Mouse (Mus musculus) urinary bladder, adult 2 months (tissue): ENCODE data around the gene Setdb1. TPM values are rescaled to one million over a fixed set of nuclear protein-coding genes. Genes with fewer than 3 reads are reported as not detected.

ENCODE experiments used
- DNase-seq: peaks from one replicate; pipeline ENCODE4 v3.0.0; 2022; ENCODE audit warnings: low spot score
- polyA plus RNA-seq: library from polyadenylated mRNA; depleted of rRNA; stranded (reverse); fragments of >200 nt; gene quantifications from 2 replicates; pipeline ENCODE4 v1.2.3, GENCODE M21; 2012

The Setdb1 gene
- polyA plus RNA-seq, 1 experiment = 24.7 TPM

DNA sequence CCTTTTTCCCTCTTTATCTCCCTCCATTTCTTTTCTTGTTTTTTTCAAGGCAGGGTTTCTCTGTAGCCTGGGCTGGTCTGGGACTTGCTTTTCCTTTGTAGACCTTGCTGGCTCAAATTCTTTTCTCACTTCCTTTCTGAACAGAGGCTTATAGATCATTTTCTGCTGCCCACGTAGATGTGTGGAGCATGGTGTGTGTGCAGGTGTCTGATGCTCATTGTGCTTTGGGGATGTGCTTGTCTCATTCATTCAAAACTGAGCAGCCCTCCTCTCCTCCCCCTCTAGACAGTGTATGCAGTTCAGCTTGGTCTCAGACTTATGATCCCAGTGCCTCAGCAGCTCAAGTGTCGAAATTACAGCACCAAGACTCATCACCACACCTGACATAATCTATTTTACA lies 37.9 kb downstream of the Setdb1 start:
- no peak for DNase-seq

DNA sequence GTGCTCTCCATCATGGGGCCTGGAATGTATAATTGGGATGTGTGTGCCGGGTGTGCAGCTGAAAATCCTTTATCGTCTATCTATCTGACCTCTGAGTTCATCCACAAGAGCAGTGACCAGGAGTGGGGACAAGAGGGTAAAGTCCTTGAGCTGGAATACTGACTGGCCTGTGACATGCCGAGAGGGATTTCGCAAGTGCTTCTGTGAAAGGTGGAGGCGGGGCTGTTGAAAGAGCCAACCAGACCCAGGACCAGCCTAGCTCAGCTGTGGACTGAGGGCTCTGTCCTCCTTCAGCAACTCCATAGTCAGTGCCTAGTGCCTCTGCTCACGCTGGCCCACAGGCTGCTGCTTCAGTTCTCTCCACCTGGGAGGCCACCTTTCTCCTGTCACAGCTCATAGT lies 38.5 kb downstream of the Setdb1 start:
- no peak for DNase-seq

DNA sequence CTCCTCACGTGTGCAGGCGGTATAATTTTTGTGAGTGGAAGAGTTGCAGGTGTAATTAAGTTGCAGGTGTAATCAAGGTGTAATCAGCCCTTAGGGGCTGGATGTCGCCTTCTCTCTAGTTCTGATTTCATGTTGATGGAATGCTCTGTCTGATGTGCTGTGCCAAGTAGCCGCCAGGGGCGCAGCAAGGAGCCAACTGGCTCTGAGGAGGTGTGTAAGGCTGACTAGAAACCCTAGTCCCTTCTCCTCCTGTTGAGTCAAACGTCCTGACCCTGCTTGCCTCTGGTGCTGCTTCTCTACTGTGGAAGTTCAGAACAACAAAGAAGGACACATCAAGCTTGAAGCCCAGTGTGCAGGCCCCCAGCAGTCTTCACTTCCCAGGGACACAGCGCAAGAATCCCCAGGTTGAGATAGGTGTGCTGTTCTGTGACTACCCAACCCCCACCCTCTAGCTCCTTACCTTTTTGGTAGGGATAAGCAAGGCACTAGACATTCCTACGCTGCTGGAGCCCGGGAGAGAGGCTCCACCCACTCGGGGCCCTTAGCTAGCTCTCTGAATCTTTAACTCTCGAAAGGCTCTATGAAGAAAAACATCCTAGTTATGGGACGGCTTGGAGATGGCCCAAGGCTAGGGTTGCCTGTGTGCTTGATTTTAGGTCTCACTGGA lies 39.5 kb downstream of the Setdb1 start:
- DNase-seq = no peak

DNA sequence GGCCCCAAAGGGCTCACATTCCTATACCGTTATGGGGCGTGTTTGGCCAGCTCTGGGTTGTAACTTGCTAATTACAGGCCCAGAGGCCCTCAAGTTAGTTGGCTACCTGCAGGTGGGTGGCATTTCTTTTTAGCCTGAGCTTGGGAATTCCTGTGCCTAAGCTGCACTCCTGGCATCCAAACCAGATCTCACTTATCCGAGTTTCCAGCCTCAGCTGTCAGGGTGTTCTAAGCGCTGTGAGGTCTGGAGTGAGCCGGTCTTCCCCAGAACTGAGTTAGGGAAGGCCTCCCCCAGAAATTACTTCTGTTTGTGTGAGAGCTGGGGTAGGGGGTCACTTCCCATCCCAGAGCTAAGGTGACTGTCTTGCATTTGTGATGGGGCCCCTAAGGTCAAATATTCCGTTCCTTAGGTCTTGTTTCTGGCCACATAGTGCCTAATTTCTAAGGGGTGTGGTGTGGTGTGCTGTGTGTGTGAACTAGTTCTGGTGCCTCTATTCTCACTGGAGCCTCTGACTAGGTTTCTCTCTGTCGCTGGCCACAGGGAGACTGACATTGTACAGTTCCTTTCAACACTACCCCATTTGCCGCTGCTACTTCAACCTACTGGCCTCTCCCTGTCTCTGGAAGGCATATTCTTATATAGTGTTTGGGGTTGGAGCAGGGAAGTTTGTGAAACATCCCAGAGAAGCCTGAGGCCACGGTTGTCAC lies 41.0 kb downstream of the Setdb1 start:
- DNase-seq = no peak

DNA sequence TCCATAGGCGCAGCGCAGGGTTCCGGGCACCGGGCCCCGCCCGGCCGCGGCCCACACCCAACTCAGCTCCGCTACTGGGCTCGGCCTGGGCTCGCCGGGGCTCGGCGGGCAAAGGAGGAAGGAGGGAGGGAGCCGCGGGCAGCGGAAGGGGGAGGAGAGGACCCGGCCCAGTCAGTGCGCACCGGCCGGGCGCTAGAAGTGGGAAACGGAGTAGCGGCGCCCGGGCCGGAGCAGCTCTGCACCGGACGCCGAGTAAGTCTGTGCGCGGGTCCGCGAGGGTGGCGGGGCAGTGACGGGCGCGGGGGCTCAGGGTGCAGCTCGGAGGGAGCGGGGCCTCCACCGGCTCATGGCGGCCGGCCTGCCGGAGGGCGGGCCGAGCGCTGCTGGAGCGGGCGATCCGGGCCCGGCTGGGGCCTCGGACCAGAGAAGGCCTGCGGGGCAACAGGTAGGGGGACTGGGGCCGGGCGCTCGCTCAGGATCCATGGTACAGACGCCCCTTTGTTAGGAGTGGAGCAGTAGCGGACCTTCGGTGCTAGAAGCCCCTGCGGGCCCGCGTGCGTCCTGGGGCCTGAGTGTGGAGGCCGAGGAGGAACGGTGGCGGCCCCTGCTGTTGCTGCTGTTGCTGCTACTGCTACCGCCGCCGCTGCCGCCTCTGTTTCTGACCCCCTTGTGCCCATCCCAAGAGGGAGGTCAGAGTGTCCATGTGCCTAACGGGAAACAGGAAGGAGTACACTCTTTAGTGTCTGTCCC lies 41.7 kb downstream of the Setdb1 start:
- DNase-seq = peak; percentile 95

DNA sequence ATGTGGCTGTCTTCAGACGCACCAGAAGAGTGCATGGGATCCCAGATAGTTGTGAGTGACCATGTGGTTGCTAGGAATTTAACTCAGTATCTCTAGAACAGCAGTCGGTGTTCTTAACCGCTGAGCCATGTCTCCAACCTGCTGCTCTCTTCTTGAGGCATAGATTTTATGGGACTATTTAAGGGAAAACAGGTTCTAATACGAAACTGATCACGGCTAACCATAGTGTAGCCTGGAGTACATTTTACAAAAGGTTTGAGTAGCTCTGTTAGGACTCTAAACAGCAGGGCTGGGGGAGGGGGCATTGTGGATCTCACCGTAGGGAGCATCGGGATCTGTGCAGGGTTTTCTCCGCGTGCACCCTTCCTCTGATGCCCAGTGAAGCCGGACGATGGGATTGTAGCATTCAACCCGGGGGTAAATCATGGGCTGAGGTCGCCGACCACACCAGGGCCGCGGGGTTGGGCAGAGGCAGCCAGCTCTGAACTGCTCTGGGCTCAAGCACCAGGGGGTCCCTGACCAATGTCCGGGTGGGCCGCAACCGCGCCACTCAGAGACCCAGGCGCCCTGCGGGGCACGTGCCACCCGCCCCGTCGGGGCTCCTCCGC lies 42.4 kb downstream of the Setdb1 start, which contains the start of gene Cers2:
Gene Cers2 (plus strand): TSS at position 306 of the 608 bp plus-strand sequence.
- no peak for DNase-seq

DNA sequence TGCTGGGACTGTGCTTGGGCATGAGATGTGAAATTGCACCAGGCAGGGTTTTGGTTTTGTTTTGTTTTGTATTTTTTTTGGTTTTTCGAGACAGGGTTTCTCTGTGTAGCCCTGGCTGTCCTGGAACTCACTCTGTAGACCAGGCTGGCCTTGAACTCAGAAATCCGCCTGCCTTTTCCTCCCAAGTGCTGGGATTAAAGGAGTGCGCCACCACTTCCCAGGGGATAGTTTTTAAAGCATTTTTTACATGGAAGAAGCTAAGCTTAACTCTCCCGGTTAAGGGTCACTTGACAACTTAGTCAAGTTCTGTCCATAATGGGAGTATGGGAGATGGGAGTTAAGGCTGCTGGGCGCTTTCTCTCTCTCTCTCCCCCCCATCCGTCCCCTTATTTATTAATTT lies 42.9 kb downstream of the Setdb1 start:
- DNase-seq = no peak

DNA sequence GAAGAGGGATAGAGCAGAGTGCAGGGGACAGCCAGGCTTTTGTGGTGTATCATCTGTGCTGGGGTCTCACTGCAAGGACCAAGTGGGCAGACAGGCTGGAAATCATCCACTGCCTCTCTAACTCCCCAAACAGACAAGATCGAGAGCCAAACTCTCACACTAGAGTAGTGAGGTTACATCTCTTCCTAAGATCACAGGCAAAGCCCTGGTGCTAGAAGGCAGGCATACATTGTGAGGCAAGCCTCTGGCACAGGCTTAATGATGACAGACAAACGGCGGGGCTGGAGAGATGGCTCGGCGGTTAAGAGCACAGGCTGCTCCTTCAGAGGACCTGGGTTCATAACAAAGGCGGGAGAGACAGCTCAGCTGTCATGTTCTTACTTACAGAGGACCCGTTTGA lies 43.5 kb downstream of the Setdb1 start:
- DNase-seq = no peak

DNA sequence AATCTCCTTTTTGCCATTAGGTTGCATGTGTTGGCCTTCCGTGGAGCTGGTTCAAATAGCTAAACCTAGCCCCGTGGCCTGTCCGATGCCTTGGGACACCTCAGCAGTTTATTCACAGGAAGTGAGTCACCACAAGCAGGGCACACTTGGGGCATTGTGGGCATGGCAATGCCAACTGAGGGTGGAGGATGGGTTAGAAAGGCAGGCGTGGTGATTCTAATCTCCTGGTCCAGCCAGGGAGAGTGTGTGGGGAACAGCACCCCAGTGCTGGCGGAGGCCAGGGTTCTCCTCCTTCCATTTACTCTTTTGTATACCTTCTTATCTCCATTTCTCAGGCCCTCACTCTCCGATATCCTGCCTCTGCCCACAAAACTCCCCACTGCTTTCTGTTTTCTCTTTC lies 44.4 kb downstream of the Setdb1 start:
- DNase-seq = no peak

DNA sequence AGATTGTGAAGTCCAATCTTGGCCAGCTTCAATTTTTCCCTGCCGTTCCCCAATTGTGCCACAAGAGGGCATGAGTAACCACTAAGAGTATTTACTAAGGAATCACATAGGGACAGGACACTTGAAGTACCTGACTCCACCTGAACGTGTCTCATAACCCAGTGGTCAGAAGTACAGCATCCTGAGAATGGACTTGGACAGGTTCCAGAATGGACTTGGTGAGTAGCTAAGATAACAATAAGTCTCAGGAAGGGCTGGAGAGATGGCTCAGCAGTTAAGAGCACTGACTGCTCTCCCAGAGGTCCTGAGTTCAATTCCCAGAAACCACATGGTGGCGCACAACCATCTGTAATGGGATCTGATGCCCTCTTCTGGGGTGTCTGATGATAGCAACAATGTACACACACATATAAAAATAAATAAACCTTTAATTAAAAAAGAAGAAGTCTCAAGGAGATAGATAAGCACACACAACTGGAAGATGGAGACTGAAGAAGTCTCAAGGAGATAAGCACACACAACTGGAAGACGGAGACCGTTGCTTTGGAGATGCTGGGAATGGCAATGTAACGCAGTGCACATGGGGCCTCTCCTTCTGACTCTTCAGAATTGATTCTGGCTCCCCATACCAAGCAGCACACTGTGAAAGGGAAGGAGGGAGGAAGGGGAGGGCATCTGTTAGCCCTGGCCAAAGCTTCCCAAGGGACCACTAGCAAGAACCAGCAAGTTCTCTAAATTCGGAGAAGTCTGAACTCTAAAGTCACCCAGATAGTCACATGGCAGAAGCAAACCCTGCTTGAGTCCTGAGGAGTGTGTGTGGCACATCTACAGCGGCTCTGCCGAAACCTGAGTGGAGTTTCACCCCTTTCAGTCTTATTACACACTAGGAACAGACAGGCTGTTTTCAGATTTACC lies 45.8 kb downstream of the Setdb1 start:
- no peak for DNase-seq

DNA sequence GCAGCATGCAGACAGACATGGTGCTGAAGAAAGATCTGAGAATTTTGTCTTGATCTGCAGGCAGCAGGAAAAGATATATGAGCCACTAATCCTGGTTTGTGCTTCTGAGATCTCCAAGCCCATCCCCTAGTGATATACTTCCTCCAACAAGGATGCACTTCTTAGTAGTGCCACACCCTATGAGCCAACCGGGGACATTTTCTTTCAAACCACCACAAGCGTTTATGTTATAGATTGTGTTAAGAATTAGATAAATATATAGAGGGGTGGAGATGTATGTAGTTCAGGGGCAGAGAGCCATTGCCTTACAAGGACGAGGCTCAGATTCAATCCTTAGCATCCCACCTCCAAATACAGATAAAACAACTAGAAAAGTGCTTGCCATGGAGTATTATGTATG lies 46.5 kb downstream of the Setdb1 start:
- DNase-seq = no peak

DNA sequence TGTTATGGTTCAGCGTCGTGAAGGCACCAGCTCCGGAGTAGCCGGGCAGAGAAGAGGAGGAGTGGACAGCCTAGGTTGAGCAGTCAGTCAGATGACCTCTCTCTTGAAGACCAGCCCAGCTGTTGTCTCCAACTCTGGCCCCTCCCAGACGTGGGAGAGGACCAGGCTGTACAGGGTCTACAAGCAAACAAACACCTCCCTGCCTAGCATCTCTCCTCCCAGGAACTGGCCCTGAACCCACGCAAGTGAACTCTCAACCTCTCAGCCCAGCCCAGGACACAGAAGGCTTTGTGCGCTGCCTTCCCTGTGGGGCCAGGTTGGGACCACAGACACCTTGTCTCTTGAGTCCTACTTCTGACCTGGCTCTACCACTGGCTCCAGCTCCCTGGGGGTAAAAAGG lies 49.9 kb downstream of the Setdb1 start, which contains the start of gene Anxa9:
Gene Anxa9 (minus strand): TSS at position 77 of the 400 bp plus-strand sequence.
- no peak for DNase-seq

DNA sequence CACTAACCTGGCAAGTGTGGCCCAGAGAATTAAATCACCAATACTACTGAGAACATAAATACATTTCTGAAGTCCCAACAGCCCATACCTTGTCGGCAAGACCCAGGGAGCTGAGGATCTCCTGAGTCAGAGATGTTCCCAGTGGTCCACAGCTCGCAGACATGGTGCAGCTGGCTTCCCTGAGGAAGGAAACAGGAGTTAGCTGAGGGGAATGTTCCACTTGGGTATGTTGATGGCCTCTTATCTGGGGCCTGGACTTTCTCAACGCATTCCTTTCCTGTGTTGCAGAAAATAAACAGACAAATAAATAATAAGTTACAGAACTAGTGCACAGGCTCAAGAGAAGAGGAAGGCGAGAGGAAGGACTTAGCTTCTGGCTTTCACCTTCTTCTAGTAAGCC lies 50.8 kb downstream of the Setdb1 start:
- DNase-seq = no peak

DNA sequence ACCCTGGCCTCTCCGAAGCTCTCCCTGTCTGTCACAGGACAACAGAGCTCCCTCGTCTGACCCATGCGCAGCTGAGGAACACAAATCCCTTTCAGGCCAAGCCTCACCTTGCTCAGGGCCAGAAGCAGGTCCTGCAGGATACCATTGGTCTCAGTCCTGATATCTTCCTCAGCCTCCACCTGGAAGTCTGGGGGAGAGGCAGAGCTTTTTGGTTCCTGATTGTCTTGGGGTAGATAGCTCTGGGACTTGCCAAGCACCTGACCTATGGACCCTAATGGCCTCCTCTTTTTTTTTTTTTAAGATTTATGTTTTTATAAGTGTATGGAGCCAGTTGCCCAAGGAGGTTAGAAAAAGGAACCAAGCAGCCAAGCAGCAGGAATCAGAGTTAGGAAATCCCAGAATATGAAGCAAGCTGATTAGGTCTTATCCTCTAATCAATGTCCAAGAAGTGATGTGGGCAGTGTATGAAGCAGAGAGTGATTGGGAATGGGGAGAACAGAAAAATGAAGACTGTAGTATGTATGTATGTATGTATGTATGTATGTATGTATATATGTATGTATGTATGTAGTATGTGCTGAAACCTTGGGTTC lies 55.7 kb downstream of the Setdb1 start:
- DNase-seq = no peak

DNA sequence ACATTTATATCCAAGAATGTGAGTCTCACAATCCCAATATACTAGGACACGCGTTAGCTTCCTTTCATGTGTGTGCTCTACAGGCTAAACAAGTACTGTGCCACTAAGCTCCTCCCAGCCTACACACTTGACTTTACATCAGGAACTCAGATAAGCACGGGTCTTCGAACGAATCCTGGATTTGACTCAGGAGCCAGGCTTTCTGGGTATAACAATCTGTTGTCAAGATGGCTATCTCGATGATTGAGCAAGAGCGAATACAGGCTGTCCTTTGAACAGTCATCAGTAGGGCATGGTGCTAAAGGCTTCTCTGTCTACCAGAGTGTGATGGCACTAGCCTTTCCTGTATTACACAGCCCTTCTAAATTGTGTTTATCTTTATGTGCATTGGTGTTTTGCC lies 59.0 kb downstream of the Setdb1 start:
- no peak for DNase-seq

DNA sequence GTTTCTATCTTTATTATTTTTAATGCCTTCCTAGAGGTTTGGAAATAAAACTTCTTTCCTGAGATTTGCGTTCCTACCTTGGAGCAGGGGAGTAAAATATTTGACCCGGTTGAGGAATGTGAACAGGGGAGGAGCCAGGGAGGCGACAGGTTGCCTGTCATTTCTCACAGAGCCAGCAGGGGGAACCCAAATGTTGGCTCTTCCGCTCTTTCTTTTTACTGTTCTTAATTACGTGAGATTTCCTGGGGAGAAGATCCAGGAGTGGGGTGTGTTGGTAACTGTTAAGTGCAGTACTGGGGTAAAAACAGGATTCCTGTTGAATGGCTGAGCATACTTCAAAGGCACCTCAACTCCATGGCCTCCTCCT lies 60.9 kb downstream of the Setdb1 start:
- DNase-seq = no peak

DNA sequence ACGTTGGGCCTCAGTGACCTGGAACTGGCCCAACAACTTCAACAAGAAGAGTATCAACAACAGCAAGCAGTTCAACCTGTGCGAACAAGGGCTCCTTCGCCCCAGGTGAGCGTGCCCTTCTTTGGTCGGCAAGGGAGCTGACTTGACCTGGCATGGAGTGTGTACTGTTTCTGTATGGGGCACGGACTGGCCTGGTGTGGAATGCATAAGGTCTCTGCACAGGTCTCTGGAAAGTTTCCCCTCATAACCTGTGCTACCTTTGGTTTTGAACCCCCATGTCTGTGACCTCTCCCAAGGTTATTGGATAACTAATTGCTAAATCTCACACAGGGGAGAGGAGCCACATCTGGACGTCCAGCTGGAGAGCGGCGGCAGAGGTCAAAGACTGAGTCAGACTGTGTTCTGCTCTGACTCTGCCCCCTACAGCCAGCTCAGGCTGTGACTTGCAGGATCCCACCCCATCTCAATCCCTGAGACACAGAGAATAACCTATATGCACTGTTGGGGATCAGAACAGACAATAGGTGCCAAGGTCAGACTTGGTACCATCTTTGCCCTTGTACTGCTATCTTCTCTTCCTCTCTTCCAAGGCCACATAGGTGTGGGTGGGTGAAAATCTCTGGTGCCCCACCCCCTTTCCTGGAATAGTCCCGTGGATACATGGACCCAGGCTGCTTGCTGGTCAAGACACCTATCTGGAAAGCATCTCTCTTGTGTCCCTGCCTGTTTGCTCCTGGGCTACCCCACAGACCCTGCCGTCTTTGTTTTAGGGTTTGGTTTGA lies 61.5 kb downstream of the Setdb1 start:
- no peak for DNase-seq

DNA sequence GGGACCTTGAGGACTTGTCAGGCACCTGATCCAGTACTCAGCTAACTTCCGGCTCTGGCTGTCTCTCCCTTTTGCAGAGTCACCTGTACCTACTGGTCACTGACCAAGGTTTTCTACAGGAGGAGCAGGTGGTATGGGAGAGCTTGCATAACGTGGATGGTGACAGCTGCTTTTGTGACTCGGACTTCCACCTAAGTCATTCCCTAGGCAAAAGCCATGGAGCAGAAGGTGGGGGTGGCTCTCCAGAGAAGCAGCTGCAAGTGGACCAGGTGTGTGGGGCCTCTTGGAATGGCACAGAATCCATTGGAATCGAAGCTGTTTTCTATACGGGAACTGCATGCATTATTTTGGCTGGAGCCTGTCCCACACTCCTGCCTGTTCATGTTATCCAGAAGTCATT lies 62.3 kb downstream of the Setdb1 start:
- DNase-seq = no peak

DNA sequence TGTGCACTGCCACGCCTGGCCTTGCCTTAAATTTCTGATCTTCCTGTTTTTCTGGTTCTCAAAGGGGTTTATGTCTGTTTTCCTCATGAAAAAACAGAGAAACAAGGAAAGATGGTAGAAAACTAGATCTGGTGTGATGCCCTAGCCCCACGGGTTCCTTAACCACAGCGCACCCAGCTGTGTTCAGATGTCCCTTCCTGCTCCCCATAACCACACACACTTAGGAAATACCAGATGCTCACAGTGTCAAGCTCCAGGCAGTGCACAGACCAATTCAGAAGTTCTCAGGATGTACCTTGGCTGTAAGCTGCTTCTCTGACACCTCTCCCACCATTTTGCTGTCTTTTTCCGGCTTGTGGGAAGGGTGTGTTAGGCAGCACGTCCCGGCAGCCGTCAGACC lies 62.7 kb downstream of the Setdb1 start:
- no peak for DNase-seq

DNA sequence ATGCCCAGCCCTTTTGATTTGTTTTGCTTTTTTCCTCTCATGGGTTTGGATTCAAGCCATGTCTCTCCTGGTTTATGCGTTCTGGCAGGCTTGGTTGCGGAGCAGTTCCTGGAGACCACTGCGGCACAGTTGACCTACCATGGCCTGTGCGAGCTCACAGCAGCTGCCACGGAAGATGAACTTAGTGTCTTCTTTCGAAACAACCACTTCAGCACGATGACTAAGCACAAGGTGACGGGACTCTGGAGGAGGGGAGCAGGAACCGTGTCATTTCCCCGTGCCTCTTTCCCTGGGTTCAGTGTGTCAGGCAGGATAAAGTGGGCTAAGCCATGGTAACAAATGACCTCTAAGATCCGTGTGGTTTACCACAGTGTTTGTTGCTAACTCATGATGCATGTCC lies 63.5 kb downstream of the Setdb1 start:
- no peak for DNase-seq
